Mouse (Mus musculus): ENCODE results near the gene Ramac. TPM values are rescaled to one million over a fixed set of nuclear protein-coding genes. Genes with fewer than 3 reads are reported as not detected.
A peak's percentile ranks its signal among the peaks of the same experiment; 100 is the strongest.

Ramac gene
- total RNA-seq (2017) = 70.3 and 92.4 TPM in 2 replicates

GRCm38 (mm10) chr7:81762180-81763109 is at the start of gene Ramac:
Gene Ramac, plus strand, starts transcription at chr7:81762925.
- ATAC-seq (replicated peaks in 1 of 2; ENCODE audit: insufficient read depth in 1 of 2, low FRiP score in 2 of 2, low TSS enrichment in 1 of 2, low read depth in 1 of 2, poor library complexity in 2 of 2, severe bottlenecking in 2 of 2) = peak; percentile 94 to 96

- no peak for ATAC-seq (replicated peaks in 1 of 2; ENCODE audit: insufficient read depth in 1 of 2, low FRiP score in 2 of 2, low TSS enrichment in 1 of 2, low read depth in 1 of 2, poor library complexity in 2 of 2, severe bottlenecking in 2 of 2)
These were observed 44.1 kb upstream of the Ramac start for GRCm38 (mm10) chr7:81718657-81719056.

- no peak; a peak in 1 of 4 replicates for ATAC-seq (replicated peaks in 1 of 2; ENCODE audit: insufficient read depth in 1 of 2, low FRiP score in 2 of 2, low TSS enrichment in 1 of 2, low read depth in 1 of 2, poor library complexity in 2 of 2, severe bottlenecking in 2 of 2)
These were observed 43.5 kb upstream of the Ramac start for GRCm38 (mm10) chr7:81719216-81719661.

GRCm38 (mm10) chr7:81721271-81721670 is 41.5 kb upstream of the Ramac start:
- no peak for ATAC-seq (replicated peaks in 1 of 2; ENCODE audit: insufficient read depth in 1 of 2, low FRiP score in 2 of 2, low TSS enrichment in 1 of 2, low read depth in 1 of 2, poor library complexity in 2 of 2, severe bottlenecking in 2 of 2)

- ATAC-seq (replicated peaks in 1 of 2; ENCODE audit: insufficient read depth in 1 of 2, low FRiP score in 2 of 2, low TSS enrichment in 1 of 2, low read depth in 1 of 2, poor library complexity in 2 of 2, severe bottlenecking in 2 of 2) = no peak
These were observed 38.9 kb upstream of the Ramac start for GRCm38 (mm10) chr7:81723851-81724250.

- ATAC-seq (replicated peaks in 1 of 2; ENCODE audit: insufficient read depth in 1 of 2, low FRiP score in 2 of 2, low TSS enrichment in 1 of 2, low read depth in 1 of 2, poor library complexity in 2 of 2, severe bottlenecking in 2 of 2) = peak; percentile 85 to 91
These were observed 36.6 kb upstream of the Ramac start for GRCm38 (mm10) chr7:81725986-81726727.

- ATAC-seq (replicated peaks in 1 of 2; ENCODE audit: insufficient read depth in 1 of 2, low FRiP score in 2 of 2, low TSS enrichment in 1 of 2, low read depth in 1 of 2, poor library complexity in 2 of 2, severe bottlenecking in 2 of 2) = no peak
These were observed 36.1 kb upstream of the Ramac start for GRCm38 (mm10) chr7:81726728-81727005.

- no peak for ATAC-seq (replicated peaks in 1 of 2; ENCODE audit: insufficient read depth in 1 of 2, low FRiP score in 2 of 2, low TSS enrichment in 1 of 2, low read depth in 1 of 2, poor library complexity in 2 of 2, severe bottlenecking in 2 of 2)
These were observed 35.0 kb upstream of the Ramac start for GRCm38 (mm10) chr7:81727716-81728115.

- ATAC-seq (replicated peaks in 1 of 2; ENCODE audit: insufficient read depth in 1 of 2, low FRiP score in 2 of 2, low TSS enrichment in 1 of 2, low read depth in 1 of 2, poor library complexity in 2 of 2, severe bottlenecking in 2 of 2) = no peak
These were observed 32.9 kb upstream of the Ramac start for GRCm38 (mm10) chr7:81729787-81730186.

- ATAC-seq (replicated peaks in 1 of 2; ENCODE audit: insufficient read depth in 1 of 2, low FRiP score in 2 of 2, low TSS enrichment in 1 of 2, low read depth in 1 of 2, poor library complexity in 2 of 2, severe bottlenecking in 2 of 2) = no peak
These were observed 31.5 kb upstream of the Ramac start for GRCm38 (mm10) chr7:81731181-81731651.

GRCm38 (mm10) chr7:81732183-81733089 is 30.3 kb upstream of the Ramac start:
- no peak for ATAC-seq (replicated peaks in 1 of 2; ENCODE audit: insufficient read depth in 1 of 2, low FRiP score in 2 of 2, low TSS enrichment in 1 of 2, low read depth in 1 of 2, poor library complexity in 2 of 2, severe bottlenecking in 2 of 2)

- ATAC-seq (replicated peaks in 1 of 2; ENCODE audit: insufficient read depth in 1 of 2, low FRiP score in 2 of 2, low TSS enrichment in 1 of 2, low read depth in 1 of 2, poor library complexity in 2 of 2, severe bottlenecking in 2 of 2) = no peak
These were observed 27.3 kb upstream of the Ramac start for GRCm38 (mm10) chr7:81735300-81736048.

- no peak for ATAC-seq (replicated peaks in 1 of 2; ENCODE audit: insufficient read depth in 1 of 2, low FRiP score in 2 of 2, low TSS enrichment in 1 of 2, low read depth in 1 of 2, poor library complexity in 2 of 2, severe bottlenecking in 2 of 2)
These were observed 23.9 kb upstream of the Ramac start for GRCm38 (mm10) chr7:81738720-81739385.

GRCm38 (mm10) chr7:81740010-81740409 is 22.7 kb upstream of the Ramac start:
- ATAC-seq (replicated peaks in 1 of 2; ENCODE audit: insufficient read depth in 1 of 2, low FRiP score in 2 of 2, low TSS enrichment in 1 of 2, low read depth in 1 of 2, poor library complexity in 2 of 2, severe bottlenecking in 2 of 2) = no peak

GRCm38 (mm10) chr7:81744145-81744544 is 18.6 kb upstream of the Ramac start:
- peak; percentile 65 to 66 for ATAC-seq (replicated peaks in 1 of 2; ENCODE audit: insufficient read depth in 1 of 2, low FRiP score in 2 of 2, low TSS enrichment in 1 of 2, low read depth in 1 of 2, poor library complexity in 2 of 2, severe bottlenecking in 2 of 2)

GRCm38 (mm10) chr7:81747956-81748355 is 14.8 kb upstream of the Ramac start:
- ATAC-seq (replicated peaks in 1 of 2; ENCODE audit: insufficient read depth in 1 of 2, low FRiP score in 2 of 2, low TSS enrichment in 1 of 2, low read depth in 1 of 2, poor library complexity in 2 of 2, severe bottlenecking in 2 of 2) = no peak

Measured in hematopoietic stem cell, adult 5-6 weeks (primary cell).